Mouse (Mus musculus): ENCODE data around the gene Ccdc17.

Ccdc17 gene

DNA sequence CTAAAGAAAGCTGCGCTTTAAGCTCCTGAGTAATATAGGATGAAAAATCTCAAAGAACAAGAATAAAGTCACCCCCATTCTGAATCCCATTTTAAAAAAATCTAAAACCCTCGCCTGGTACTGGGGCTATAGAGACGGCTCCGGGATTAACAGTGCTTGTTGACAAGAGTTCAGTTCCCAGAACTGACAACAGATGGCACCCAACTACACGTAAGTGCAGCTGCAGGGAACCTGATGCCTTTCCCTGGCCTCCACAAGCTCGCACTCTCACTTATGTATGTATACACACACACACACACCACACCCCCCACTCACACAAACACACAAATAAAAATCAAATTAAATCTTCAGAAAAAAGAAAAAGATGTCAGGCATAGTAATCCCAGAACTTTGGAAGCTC lies 47.9 kb downstream of the Ccdc17 start:
- DNase-seq (ENCODE audit: extremely low spot score), result no peak

DNA sequence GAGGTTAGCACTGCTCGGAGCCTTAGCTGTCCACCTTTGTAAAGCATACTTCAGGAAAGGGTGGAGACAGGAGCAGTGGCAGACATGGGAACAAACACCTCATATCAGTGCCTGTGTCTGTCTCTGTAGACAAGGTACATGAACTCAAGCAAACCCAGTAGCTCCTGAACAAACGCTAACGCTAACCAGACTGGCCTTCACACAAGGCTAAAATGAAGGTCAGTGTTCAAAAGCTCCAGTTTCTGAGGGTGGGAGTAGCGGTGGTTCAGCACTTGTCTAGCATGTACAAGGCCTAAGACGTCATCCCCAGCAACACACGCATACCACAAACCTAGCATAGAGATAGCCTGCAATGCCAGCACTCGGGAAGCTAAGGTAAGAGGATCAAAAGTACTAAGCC lies 49.2 kb downstream of the Ccdc17 start:
- no peak for DNase-seq (ENCODE audit: extremely low spot score)

DNA sequence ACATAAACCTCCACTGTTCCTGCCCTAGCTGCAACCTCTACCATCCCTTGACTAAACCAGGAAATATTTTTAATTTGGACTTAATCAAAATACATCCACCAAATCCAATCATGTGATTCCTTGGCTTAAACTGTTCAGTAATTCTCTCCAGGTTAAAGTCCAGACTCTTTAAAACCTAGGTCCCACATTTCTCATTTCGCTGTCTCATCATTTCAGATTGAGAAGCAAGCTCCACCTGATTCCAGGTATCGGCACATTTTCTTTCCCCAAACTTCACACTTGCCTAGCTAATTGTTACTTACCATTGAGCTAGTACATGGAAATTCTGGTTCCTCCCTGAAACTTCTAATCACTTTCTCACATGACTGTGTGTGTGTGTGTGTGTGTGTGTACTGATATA lies 53.0 kb downstream of the Ccdc17 start:
- DNase-seq (ENCODE audit: extremely low spot score), result no peak
